Mouse (Mus musculus): ENCODE measurements around the gene Adam21. TPM values are rescaled to one million over a fixed set of nuclear protein-coding genes. Genes with fewer than 3 reads are reported as not detected.

Gene Adam21
- total RNA-seq (2021) = not detected
- long read RNA-seq, experiment 1 = 0 reads
- long read RNA-seq, experiment 2 = 0 reads

DNA sequence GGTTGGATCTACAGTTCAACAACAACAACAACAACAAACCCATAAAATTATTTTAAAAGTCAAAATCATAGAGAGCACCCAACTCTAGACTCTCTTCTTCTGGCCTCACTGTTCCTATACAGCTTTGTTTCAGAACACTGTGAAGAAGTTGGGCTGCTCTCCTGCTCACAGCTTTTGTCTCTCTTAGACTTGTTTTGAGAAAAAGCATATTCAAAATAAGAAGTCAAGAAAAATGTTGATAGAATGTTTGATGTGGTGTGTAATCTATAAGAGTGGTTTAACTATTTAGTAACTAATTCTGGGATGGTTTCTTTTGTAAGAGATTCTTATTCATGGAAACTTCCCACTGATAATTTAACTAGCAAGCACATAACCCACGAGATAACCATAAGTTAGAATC lies at the start of gene Adam21:
Adam21 (minus strand) TSS at position 101 of the 400 bp plus-strand sequence.
- Histone ChIP-seq H3K27ac (no peak within 1 kb of the TSS), H3K4me3 (no peak within 1 kb of the TSS)
- intact Hi-C loops (cut with DNase I) = no loop called here
- TF ChIP-seq CTCF (IDR thresholded peaks at IDR 0.05) = no peak
- DNase-seq = no peak

GRCm38 (mm10) chr12:81616980-81617379 lies 48.7 kb upstream of the Adam21 start:
- no peak for DNase-seq
- Histone ChIP-seq H3K27ac (no peak overlapping the region), H3K4me3 (no peak overlapping the region)
- TF ChIP-seq CTCF (IDR thresholded peaks at IDR 0.05) = no peak
- intact Hi-C loops (cut with DNase I) = no loop called here

DNA sequence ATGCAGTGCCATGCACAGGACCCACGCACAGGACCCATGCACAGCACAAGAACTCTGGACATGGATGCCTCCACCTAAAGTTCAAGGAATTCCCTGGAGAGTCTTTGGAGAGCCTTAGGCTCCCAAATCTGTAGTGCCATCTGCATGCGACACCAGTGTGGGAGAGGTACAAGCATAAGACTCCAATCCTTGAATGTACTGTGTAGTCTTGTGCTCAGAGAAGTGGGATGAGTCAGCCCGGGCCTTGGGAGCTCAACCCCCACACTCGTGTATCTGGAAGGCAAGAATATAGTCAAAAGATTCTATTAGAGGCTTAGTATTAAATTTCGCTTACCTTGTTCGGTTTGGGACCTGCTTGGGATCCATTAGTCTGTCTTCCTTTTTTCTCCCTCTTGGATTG lies 47.5 kb upstream of the Adam21 start:
- intact Hi-C loops (cut with DNase I) = no loop called here
- Histone ChIP-seq H3K4me3 (no peak overlapping the region), H3K27ac (no peak overlapping the region)
- no peak for TF ChIP-seq CTCF (IDR thresholded peaks at IDR 0.05)
- DNase-seq = no peak

- no peak for TF ChIP-seq CTCF (IDR thresholded peaks at IDR 0.05)
- no peak for DNase-seq
- intact Hi-C loops (cut with DNase I) = no loop called here
- Histone ChIP-seq H3K27ac (no peak overlapping the region), H3K4me3 (no peak overlapping the region)
Measured at GRCm38 (mm10) chr12:81609445-81609844, 41.2 kb upstream of the Adam21 start.

DNA sequence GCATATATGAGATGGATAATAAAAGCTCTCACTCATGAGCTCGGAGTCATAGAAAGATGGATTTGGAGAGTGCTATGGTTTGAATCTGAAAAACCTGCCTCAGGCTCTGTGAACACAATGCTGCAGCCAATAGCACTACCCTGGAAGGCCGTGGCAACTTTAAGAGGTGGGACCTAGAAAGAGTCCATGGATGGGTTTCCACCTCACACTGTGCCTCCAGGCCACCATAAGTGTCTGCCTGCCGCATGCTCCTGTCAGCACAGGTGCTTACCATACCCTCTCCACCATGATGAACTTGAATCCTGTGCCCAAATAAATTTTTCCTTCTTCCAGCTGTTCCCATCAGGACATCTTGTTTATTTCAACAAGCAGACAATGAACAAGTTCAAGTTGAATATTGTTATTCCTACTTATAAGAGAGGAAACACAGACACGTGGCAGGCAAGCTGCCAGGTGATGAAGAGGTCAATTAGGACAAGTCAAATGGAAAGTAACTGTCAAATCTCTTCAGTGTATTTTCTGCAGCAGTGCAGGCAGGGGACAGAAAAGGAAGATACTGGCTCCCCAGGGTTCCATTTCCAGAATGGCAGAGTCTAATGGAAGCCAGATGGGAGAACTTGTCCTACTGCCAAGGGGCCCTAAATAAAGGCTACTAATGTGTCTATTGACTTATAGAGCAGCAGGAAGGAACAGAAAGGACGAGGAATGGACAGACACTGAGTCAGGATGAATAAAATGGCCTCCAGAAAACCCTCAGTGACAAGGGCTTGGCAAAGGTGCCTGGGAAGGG lies 36.9 kb upstream of the Adam21 start:
- intact Hi-C loops (cut with DNase I) = no loop called here
- TF ChIP-seq CTCF (IDR thresholded peaks at IDR 0.05) = no peak
- no peak overlapping the region for H3K27ac ChIP-seq
- DNase-seq = no peak
- H3K4me3 ChIP-seq = no peak overlapping the region

DNA sequence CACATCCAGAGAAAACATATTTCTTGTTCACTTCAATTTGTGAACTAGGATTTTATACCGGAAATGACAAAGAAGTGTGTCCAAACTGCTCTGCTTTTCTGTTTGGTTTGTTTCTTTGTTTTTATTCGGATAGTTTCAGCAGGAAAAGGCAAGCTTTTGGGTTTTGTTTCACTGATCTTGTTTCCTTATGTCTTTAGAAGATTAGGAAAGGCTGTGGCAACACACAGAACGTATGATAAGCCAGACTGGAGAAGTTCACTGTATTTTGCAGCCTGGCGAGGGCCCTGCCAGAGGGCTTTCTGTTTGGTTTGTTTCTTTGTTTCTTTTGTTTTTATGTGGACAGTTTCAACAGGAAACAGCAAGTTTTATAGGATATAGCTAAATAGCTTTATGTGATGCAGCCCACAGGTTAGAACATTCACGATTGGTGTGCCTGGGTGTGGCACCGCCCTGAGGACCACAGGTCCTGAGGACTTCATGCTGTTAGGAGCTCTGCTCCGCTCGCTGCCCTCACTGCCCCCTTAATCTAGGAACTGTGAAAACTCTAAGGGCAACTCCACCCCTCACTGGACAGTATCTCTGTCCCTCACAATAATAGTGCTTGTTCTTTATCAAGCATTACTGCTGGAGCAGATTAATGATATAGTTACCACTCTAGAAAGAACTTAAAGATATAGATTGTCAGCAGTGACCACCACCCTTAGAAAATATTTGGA lies 28.4 kb upstream of the Adam21 start:
- DNase-seq = no peak
- no peak overlapping the region for H3K4me3 ChIP-seq
- intact Hi-C loops (cut with DNase I) = no loop called here
- no peak for TF ChIP-seq CTCF (IDR thresholded peaks at IDR 0.05)
- no peak overlapping the region for H3K27ac ChIP-seq

- DNase-seq = peak; percentile 94
- intact Hi-C loops (cut with DNase I) = loop anchor here (2.0 kb wide), 1 partner anchor 110 kb away; the partner anchor contains the start of gene Cox16
- Histone ChIP-seq H3K27ac (peak within 1 kb of the TSS; percentile 87), H3K4me3 (peak within 1 kb of the TSS; percentile 80)
- TF ChIP-seq CTCF (IDR thresholded peaks at IDR 0.05) = no peak
Measured at GRCm38 (mm10) chr12:81594902-81595671, 26.8 kb upstream of the Adam21 start, which contains the start of gene Med6. Gene Med6, minus strand, starts transcription at chr12:81595008.

DNA sequence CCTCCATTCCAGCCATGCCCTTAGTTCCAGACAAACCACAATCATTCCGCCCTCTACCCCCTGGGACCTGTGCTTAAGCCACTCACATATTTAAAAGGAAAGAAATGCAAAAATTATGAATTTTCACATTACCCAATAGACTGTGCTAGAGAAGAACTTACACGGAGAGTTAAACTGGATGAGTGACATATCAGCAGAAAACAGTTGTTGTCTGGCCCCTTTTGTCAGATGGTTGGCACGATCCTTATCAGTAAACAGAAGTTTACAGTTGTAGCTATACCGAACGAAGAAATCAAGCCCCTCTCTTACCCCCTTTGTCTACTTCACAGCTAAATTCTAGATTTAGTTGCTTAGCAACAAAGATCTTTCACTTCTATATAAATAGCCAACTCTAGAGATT lies 343 bp downstream of the Adam21 start:
- intact Hi-C loops (cut with DNase I) = no loop called here
- TF ChIP-seq CTCF (IDR thresholded peaks at IDR 0.05) = no peak
- Histone ChIP-seq H3K27ac (no peak overlapping the region), H3K4me3 (no peak overlapping the region)
- DNase-seq = no peak

GRCm38 (mm10) chr12:81564173-81564572 lies 4.1 kb downstream of the Adam21 start:
- no peak for DNase-seq
- TF ChIP-seq CTCF (IDR thresholded peaks at IDR 0.05) = no peak
- H3K27ac ChIP-seq = no peak overlapping the region
- H3K4me3 ChIP-seq = no peak overlapping the region
- intact Hi-C loops (cut with DNase I) = no loop called here

DNA sequence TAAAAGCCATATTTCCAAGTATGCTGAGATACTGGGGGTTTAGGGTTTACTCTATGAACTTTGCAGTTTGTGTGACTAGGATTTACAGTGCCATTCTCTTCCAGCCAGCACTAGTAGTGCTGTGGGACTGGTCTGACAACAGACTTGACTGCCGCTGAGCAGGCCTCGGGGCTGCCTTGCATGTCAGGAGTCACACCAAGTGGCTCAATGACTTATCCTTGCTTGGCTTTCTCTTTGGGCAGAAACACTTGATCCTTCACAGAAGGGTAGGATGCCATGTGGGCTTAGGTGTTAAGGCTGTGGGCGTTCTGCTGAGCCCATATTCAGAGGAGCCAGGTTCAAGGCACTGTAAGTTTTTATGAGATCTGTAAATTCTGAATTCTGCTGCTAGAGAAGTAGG lies 19.0 kb downstream of the Adam21 start:
- no peak for TF ChIP-seq CTCF (IDR thresholded peaks at IDR 0.05)
- intact Hi-C loops (cut with DNase I) = no loop called here
- no peak overlapping the region for H3K27ac ChIP-seq
- no peak overlapping the region for H3K4me3 ChIP-seq
- no peak for DNase-seq

DNA sequence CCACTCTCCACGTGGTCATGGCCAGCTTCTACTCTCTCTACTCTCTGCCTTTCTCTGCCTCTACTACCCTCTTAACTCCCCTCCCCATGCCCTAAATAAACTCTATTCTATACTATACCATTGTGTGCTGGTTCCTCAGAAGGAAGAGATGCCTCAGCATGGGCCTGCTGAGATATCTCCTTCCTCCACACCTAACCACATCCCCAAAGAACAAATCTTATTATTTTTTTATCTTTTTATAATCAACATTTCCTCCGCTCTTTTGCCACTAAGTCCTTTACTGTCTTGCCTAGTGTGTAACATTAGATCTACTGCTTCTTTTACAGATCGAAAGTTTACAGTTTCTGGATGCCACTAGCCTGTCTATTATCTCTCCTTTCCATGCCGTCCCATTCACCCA lies 21.1 kb downstream of the Adam21 start:
- H3K4me3 ChIP-seq = no peak overlapping the region
- intact Hi-C loops (cut with DNase I) = no loop called here
- no peak for DNase-seq
- no peak for TF ChIP-seq CTCF (IDR thresholded peaks at IDR 0.05)
- no peak overlapping the region for H3K27ac ChIP-seq

GRCm38 (mm10) chr12:81533029-81533419 lies 35.2 kb downstream of the Adam21 start:
- no peak for TF ChIP-seq CTCF (IDR thresholded peaks at IDR 0.05)
- Histone ChIP-seq H3K27ac (peak overlapping the region; percentile 88), H3K4me3 (peak overlapping the region; percentile 90)
- intact Hi-C loops (cut with DNase I) = no loop called here
- DNase-seq = no peak
